Mouse (Mus musculus) spleen, postnatal 10 days (tissue): Measurements from ENCODE around the gene Cyp2d22.
"Not testable (repeated sequence)": the region's sequence is repeated elsewhere in the genome, so short reads cannot be mapped to it uniquely, and the experiment has no call there.

Experiments used
- DNase-seq, 2 experiments: peaks; one replicate each; pipeline ENCODE4 v3.0.0; 2021 to 2022; ENCODE audit warnings: low spot score in 2 of 2

Gene Cyp2d22

DNA sequence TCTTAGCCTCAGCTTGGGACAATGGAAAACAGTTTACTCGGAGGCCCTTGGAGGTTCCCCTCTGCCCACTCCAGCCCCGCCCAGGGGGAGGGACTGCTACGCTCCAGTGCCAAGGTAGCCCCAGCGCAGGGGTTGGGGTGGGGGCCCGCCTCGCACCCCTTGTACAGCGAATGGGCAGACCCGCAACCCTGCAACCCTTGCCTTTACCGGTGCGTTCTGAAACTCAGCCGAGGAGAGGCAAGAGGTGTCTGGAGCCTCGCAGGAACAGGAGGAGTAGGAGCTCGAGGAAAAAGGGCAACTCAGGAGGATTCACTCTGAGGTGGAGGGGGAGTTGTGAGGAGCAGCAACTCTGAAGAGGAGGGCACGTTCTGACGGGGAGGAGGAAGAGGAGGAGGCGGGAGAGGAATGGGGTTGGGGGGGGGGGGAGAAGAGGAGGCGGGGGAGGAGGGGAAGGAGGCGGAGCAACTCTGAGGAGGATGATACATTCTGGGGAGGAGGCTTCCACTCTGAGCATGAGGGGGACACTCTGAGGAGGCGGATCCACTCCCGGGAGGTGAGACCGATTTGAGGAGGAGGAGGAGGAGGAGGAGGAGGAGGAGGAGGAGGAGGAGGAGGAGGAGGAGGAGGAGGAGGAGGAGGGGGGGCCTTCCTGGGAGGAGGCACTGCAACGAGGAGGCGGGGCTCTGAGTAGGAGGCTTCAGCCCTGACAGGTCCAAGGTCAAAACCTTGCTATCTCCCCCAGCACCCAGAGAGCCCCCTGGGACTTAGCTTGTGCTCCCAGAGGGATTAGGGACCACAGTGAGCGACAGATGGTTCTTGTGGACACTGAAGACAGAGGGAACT lies at the start of gene Cyp2d22:
Gene Cyp2d22, minus strand, starts transcription at position 390 of the 843 bp plus-strand sequence.
- peak in 1 of 2 experiments; percentile 43 for DNase-seq

DNA sequence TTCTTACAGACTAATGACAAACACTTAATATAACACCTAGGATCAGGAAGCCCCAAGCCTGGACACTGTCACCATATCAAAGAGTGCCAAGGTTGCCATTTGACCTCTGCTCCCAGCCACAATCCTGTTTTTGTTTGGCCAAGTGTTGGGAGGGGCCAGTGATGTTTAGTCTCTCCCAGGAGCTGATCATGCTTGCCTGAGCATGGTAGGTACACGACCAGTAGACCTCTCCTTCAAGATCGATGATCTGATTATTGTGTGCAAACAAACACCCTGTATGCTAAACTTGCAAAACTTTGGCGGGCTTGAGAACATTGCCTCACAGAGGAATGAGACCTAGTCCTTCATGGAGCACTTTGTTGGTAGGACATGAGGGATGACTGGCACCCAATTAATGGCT lies 43.4 kb upstream of the Cyp2d22 start:
- no peak for DNase-seq

GRCm38 (mm10) chr15:82422935-82423334 lies 42.9 kb upstream of the Cyp2d22 start:
- no peak for DNase-seq

- DNase-seq, result no peak
Measured at GRCm38 (mm10) chr15:82418616-82419015, 38.6 kb upstream of the Cyp2d22 start.

GRCm38 (mm10) chr15:82416797-82417789 lies 37.0 kb upstream of the Cyp2d22 start:
- peak; percentile 36 to 74 for DNase-seq

GRCm38 (mm10) chr15:82407536-82407935 lies 27.5 kb upstream of the Cyp2d22 start:
- no peak for DNase-seq

GRCm38 (mm10) chr15:82406981-82407380 lies 26.9 kb upstream of the Cyp2d22 start, which contains the start of gene Cyp2d10:
Gene Cyp2d10 (minus strand): TSS chr15:82407195.
- no peak for DNase-seq

DNA sequence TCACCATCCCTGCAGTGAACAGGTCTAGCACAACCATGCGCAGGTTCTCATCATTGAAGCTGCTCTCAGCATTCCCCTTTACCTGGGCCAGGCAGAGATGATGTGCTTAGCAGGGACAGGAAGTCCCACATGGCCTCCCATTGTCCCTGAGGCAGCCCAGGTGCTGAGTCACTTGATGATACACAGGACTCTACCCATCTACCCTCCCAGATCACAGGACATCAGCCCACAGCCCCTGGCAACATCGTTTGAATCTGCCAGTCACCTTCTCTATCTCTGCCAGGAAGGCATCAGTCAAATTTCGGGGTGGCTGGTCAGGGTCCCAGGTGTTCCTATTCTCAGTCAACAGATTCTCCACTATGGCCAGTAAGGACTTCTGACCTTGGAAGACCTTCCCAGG lies 24.1 kb upstream of the Cyp2d22 start:
- DNase-seq, result no peak

DNA sequence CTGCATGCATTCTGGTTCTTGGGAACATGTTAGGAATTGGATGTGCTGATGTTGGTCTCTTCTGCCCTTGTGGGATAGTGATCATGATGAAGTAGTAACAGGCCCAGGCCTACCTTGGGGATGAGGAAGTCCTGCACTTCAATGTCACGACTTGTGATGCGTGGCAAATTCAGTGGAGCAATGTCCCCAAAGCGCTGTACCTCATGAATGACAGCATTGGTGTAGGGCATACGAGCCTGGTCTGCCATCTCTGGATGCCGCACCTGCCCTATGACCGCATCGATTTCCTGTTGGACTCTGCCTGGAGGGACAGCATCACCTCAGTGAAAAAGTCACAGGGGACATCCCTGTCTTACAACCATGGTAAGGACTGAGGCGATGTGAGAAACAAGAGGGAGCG lies 23.5 kb upstream of the Cyp2d22 start:
- DNase-seq, result no peak

GRCm38 (mm10) chr15:82402741-82403140 lies 22.7 kb upstream of the Cyp2d22 start:
- DNase-seq, result no peak

- no peak for DNase-seq
Measured at GRCm38 (mm10) chr15:82402106-82402505, 22.0 kb upstream of the Cyp2d22 start.

DNA sequence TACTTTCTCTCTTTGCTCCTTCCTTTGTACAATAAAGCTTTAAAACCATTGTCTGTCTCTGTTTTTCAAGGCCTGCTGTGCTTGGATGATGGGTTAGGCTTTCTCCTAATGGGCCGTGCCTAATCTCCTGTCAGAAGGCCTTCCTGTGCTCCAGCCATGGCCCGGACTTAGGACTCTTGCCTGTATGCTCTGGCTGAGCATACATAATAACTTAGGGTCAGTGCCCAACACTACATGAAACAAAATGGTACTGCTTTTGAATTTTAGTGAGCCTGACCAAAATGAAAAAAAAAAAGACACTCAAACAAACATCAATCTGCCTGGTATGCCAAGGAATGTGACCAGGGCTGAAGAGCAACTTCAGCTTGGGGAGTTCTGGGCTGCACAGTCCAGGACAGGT lies 21.5 kb upstream of the Cyp2d22 start:
- DNase-seq, result no peak

GRCm38 (mm10) chr15:82395955-82396354 lies 15.9 kb upstream of the Cyp2d22 start:
- DNase-seq, result not testable (repeated sequence)

GRCm38 (mm10) chr15:82393922-82394321 lies 13.9 kb upstream of the Cyp2d22 start, which contains the start of gene Cyp2d11:
Gene Cyp2d11 (minus strand): TSS chr15:82394022.
- DNase-seq, result not testable (repeated sequence)

DNA sequence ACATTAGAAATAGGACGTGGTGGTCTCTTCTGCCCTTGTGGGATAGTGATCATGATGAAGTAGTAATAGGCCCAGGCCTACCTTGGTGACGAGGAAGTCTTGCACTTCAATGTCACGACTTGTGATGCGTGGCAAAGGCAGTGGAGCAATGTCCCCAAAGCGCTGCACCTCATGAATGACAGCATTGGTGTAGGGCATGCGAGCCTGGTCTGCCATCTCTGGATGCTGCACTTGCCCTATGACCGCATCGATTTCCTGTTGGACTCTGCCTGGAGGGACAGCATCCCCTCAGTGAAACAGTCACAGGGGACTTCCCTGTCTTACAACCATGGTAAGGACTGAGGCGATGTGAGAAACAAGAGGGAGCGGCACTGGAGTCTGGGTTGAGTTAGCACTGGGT lies 9.9 kb upstream of the Cyp2d22 start:
- not testable (repeated sequence) for DNase-seq

GRCm38 (mm10) chr15:82385729-82386128 lies 5.7 kb upstream of the Cyp2d22 start:
- no peak for DNase-seq

GRCm38 (mm10) chr15:82382441-82382840 lies 2.4 kb upstream of the Cyp2d22 start:
- DNase-seq, result no peak

DNA sequence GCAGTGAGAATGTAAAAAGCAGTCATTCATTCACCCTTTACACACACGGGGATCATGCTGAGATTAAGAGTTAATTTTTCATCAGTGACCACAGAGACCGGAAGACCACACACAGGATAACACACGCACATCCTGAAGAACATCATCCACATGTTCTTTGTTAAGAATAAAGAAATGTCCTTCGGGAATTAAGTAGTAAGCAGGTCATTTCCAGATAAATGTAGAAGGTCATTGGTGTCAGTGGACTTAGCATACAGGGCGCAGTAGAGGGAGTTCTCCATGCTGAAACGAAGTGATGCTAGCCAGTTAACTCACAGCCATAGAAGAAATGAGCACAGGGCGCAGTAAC lies 628 bp upstream of the Cyp2d22 start:
- DNase-seq, result no peak

GRCm38 (mm10) chr15:82379511-82379870 lies 569 bp downstream of the Cyp2d22 start:
- no peak for DNase-seq

GRCm38 (mm10) chr15:82378261-82379180 lies 1.5 kb downstream of the Cyp2d22 start:
- no peak for DNase-seq

DNA sequence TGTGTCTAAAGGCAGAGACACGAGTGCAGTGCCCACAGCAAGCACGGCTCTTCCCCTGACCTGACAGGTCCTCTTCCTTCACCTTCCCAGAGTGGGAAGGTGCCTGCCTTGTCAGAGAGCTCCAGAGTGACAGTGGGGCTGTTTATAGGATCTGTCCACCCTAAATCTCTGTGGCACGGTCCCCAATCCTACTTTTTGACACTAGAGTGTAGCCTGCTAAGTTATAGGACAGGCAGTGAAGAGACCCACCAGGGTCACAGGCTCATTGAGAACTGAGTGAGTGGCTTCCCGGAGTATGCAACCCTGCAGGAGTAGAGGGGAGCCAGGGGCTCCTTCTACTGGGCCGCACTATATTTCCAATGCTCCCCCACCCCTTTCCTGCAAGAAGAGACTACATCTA lies 2.4 kb downstream of the Cyp2d22 start:
- no peak for DNase-seq
